Mouse (Mus musculus): Measurements from ENCODE around the gene Ttc33.
"Not testable (repeated sequence)": the region's sequence is repeated elsewhere in the genome, so short reads cannot be mapped to it uniquely, and the experiment has no call there.

The Ttc33 gene

GRCm38 (mm10) chr15:5184668-5185330, 526 bp upstream of the Ttc33 start:
- in situ Hi-C loops (cut with MboI, MseI): no loop called here

- in situ Hi-C loops (cut with MboI, MseI): no loop called here
Measured at GRCm38 (mm10) chr15:5186293-5186675, 959 bp downstream of the Ttc33 start.

- in situ Hi-C loops (cut with MboI, MseI): no loop called here
Measured at GRCm38 (mm10) chr15:5187116-5187515, 1.8 kb downstream of the Ttc33 start.

GRCm38 (mm10) chr15:5188029-5188428, 2.7 kb downstream of the Ttc33 start:
- in situ Hi-C loops (cut with MboI, MseI): no loop called here

GRCm38 (mm10) chr15:5189504-5190093, 4.3 kb downstream of the Ttc33 start:
- in situ Hi-C loops (cut with MboI, MseI): no loop called here

- in situ Hi-C loops (cut with MboI, MseI): no loop called here
Measured at GRCm38 (mm10) chr15:5193833-5194232, 8.5 kb downstream of the Ttc33 start.

GRCm38 (mm10) chr15:5194446-5194845, 9.1 kb downstream of the Ttc33 start:
- in situ Hi-C loops (cut with MboI, MseI): no loop called here

- in situ Hi-C loops (cut with MboI, MseI): no loop called here
Measured at GRCm38 (mm10) chr15:5194931-5195330, 9.6 kb downstream of the Ttc33 start.

GRCm38 (mm10) chr15:5195987-5196514, 10.7 kb downstream of the Ttc33 start:
- in situ Hi-C loops (cut with MboI, MseI): no loop called here

- in situ Hi-C loops (cut with MboI, MseI): no loop called here
Measured at GRCm38 (mm10) chr15:5196691-5197090, 11.4 kb downstream of the Ttc33 start.

GRCm38 (mm10) chr15:5205222-5205621, 19.9 kb downstream of the Ttc33 start:
- in situ Hi-C loops (cut with MboI, MseI): loop anchor here (10.0 kb wide), 2 partner anchors 880 to 1010 kb away; no protein-coding TSS in a partner anchor

- in situ Hi-C loops (cut with MboI, MseI): loop anchor here (10.0 kb wide), 2 partner anchors 876 to 1006 kb away; no protein-coding TSS in a partner anchor
Measured at GRCm38 (mm10) chr15:5209116-5209515, 23.8 kb downstream of the Ttc33 start.

GRCm38 (mm10) chr15:5220491-5220890, 35.2 kb downstream of the Ttc33 start:
- in situ Hi-C loops (cut with MboI, MseI): no loop called here

GRCm38 (mm10) chr15:5230746-5231145, 45.4 kb downstream of the Ttc33 start:
- in situ Hi-C loops (cut with MboI, MseI): not testable (repeated sequence)

GRCm38 (mm10) chr15:5234659-5235058, 49.3 kb downstream of the Ttc33 start:
- in situ Hi-C loops (cut with MboI, MseI): no loop called here

GRCm38 (mm10) chr15:5235527-5235926, 50.2 kb downstream of the Ttc33 start:
- in situ Hi-C loops (cut with MboI, MseI): no loop called here

GRCm38 (mm10) chr15:5236538-5236937, 51.2 kb downstream of the Ttc33 start:
- in situ Hi-C loops (cut with MboI, MseI): no loop called here

- in situ Hi-C loops (cut with MboI, MseI): no loop called here
Measured at GRCm38 (mm10) chr15:5237012-5237660, 51.8 kb downstream of the Ttc33 start.

- in situ Hi-C loops (cut with MboI, MseI): no loop called here
Measured at GRCm38 (mm10) chr15:5238073-5238472, 52.7 kb downstream of the Ttc33 start.

- in situ Hi-C loops (cut with MboI, MseI): no loop called here
Measured at GRCm38 (mm10) chr15:5238553-5238952, 53.2 kb downstream of the Ttc33 start.

- in situ Hi-C loops (cut with MboI, MseI): no loop called here
Measured at GRCm38 (mm10) chr15:5239361-5239760, 54.0 kb downstream of the Ttc33 start.

GRCm38 (mm10) chr15:5239901-5240300, 54.6 kb downstream of the Ttc33 start:
- in situ Hi-C loops (cut with MboI, MseI): loop anchor here (5.0 kb wide), 5 partner anchors 207 to 677 kb away; no protein-coding TSS in a partner anchor
